In genomic region chr11:74647966-74648365, GRCm38 (mm10) we compare ENCODE assay signal across 13 mouse cellular contexts. TPM values are rescaled to one million over a fixed set of nuclear protein-coding genes. Genes with fewer than 3 reads are reported as not detected.
DNase-seq lines count a peak whose midpoint lies in the region; ATAC-seq and TF ChIP-seq lines count a peak whose summit lies in the region.
"Had no signal": no experiment of that assay in that cellular context is flagged by ENCODE, and none has a peak within 500 bp of the region (broad histone marks: within the 10 kb centered on the region; RNA-seq: fewer than 3 reads in every experiment).

No protein-coding gene starts in this region.

- TF ChIP-seq POLR2A in MEL (IDR thresholded peaks at IDR 0.05; ENCODE audit: control insufficient read depth in 1 of 2, insufficient read depth in 1 of 2, low read depth in 1 of 2, low read length in 2 of 2, poor library complexity in 1 of 2), result no peak

- 80% methylated on average over 1 of the region's 1 CpGs for WGBS in hindbrain, embryonic 10.5 days
- 84% methylated on average over 1 of the region's 1 CpGs for WGBS in hindbrain, postnatal 0 days

- no peak for TF ChIP-seq CTCF in hindbrain, postnatal 0 days (IDR thresholded peaks at IDR 0.05; ENCODE audit: low read depth)
- no peak for TF ChIP-seq CTCF in MEL (IDR thresholded peaks at IDR 0.05 in 2 of 3, conservative IDR thresholded peaks at IDR 0.05 in 1 of 3; ENCODE audit: control insufficient read depth in 1 of 3, insufficient read depth in 1 of 3, low read depth in 2 of 3, low read length in 3 of 3, poor library complexity in 1 of 3, severe bottlenecking in 1 of 3)

- H3K4me1 ChIP-seq in hindbrain, embryonic 10.5 days (replicated peaks), result peaks cover 43% of the 10 kb centered on the region
- H3K4me1 ChIP-seq in hindbrain, postnatal 0 days (ENCODE audit: insufficient read depth, low read length), result peaks cover 22% of the 10 kb centered on the region
- H3K4me1 ChIP-seq in MEL (ENCODE audit: control insufficient read depth in 1 of 2, insufficient read depth in 2 of 2, low read length in 2 of 2), result peaks cover 10 to 43% of the 10 kb centered on the region in 2 experiments; a peak in 3 of 4 replicates

- no peak overlapping the region for H3K4me3 ChIP-seq in hindbrain, embryonic 10.5 days
- no peak overlapping the region for H3K4me3 ChIP-seq in hindbrain, postnatal 0 days (ENCODE audit: low read length)
- no peak overlapping the region for H3K4me3 ChIP-seq in MEL (ENCODE audit: control insufficient read depth in 1 of 2, insufficient read depth in 1 of 2, low read depth in 2 of 2, low read length in 2 of 2)

- no peak for ATAC-seq in hindbrain, postnatal 0 days
- ATAC-seq in granulocyte monocyte progenitor cell, adult 5-6 weeks (replicated peaks; ENCODE audit: poor library complexity, severe bottlenecking), result peak; percentile 67
- peak; percentile 67 for ATAC-seq in monocyte, adult 5-6 weeks (replicated peaks; ENCODE audit: insufficient number of reproducible peaks, low FRiP score, low TSS enrichment, poor library complexity, severe bottlenecking)

- peaks cover 37% of the 10 kb centered on the region for H3K79me2 ChIP-seq in MEL (ENCODE audit: control insufficient read depth, insufficient read depth, low read length, poor library complexity)

- H3K36me3 ChIP-seq in hindbrain, embryonic 10.5 days, result no peaks in the 10 kb centered on the region
- H3K36me3 ChIP-seq in hindbrain, postnatal 0 days (ENCODE audit: insufficient read depth, low read length), result no peaks in the 10 kb centered on the region
- peaks cover 0 to 30% of the 10 kb centered on the region in 2 experiments; a peak in 3 of 4 replicates for H3K36me3 ChIP-seq in MEL (ENCODE audit: control insufficient read depth in 1 of 2, insufficient read depth in 2 of 2, low read length in 2 of 2)
- H3K36me3 ChIP-seq: hindbrain, embryonic 13.5 days; midbrain, embryonic 12.5 days had no signal

- no peak for TF ChIP-seq RAD21 in MEL (IDR thresholded peaks at IDR 0.05; ENCODE audit: low read depth, low read length)

- no peaks in the 10 kb centered on the region for H3K9me3 ChIP-seq in hindbrain, embryonic 10.5 days
- no peaks in the 10 kb centered on the region for H3K9me3 ChIP-seq in hindbrain, postnatal 0 days (ENCODE audit: low read length)
- no peaks in the 10 kb centered on the region for H3K9me3 ChIP-seq in MEL (replicated peaks; ENCODE audit: insufficient read depth, low read length)
- H3K9me3 ChIP-seq: hindbrain, embryonic 13.5 days; midbrain, embryonic 12.5 days had no signal

- peaks cover 6% of the 10 kb centered on the region; the same call in 1 of the 2 replicates for H3K27me3 ChIP-seq in hindbrain, embryonic 10.5 days (ENCODE audit: insufficient read depth, poor library complexity, severe bottlenecking)
- H3K27me3 ChIP-seq in hindbrain, postnatal 0 days (ENCODE audit: insufficient read depth, low read length), result no peaks in the 10 kb centered on the region
- H3K27me3 ChIP-seq in MEL (ENCODE audit: control insufficient read depth in 1 of 2, insufficient read depth in 2 of 2, low read length in 2 of 2), result no peaks in the 10 kb centered on the region
- H3K27me3 ChIP-seq: hindbrain, embryonic 13.5 days; midbrain, embryonic 12.5 days had no signal

- DNase-seq in hindbrain, embryonic 10.5 days (ENCODE audit: low spot score), result no peak
- DNase-seq in hindbrain, postnatal 0 days (ENCODE audit: low spot score), result no peak
- DNase-seq in MEL (ENCODE audit: low read depth, low spot score), result peak; percentile 73
- no peak for DNase-seq in right cerebral cortex, postnatal 25 days
- DNase-seq in B cell, adult 2 months, result no peak
- no peak for DNase-seq in cerebellum, postnatal 14 days
- DNase-seq: cerebellum, adult 2 months; kidney, postnatal 25 days; left cerebral cortex, postnatal 4 days had no signal

- TF ChIP-seq EP300 in MEL (IDR thresholded peaks at IDR 0.05; ENCODE audit: low read depth in 1 of 2, low read length in 2 of 2), result peak in 1 of 2 experiments; percentile 33; a peak in 1 of 4 replicates

- no peak overlapping the region for H3K9ac ChIP-seq in hindbrain, postnatal 0 days (replicated peaks; ENCODE audit: low read length)
- peak overlapping the region; percentile 54 for H3K9ac ChIP-seq in MEL (ENCODE audit: control insufficient read depth, low read depth, low read length, poor library complexity, severe bottlenecking)

- no peak overlapping the region for H3K4me2 ChIP-seq in hindbrain, postnatal 0 days (ENCODE audit: low read depth, low read length)

- peak overlapping the region; percentile 90; the same call in 1 of the 2 replicates for H3K27ac ChIP-seq in hindbrain, embryonic 10.5 days
- H3K27ac ChIP-seq in hindbrain, postnatal 0 days, result no peak overlapping the region; the same call in 1 of the 2 replicates
- peak overlapping the region; percentile 70 for H3K27ac ChIP-seq in MEL (ENCODE audit: control insufficient read depth, low read depth, low read length)

TF ChIP-seq in MEL, 35 proteins besides CTCF, POLR2A, EP300 and RAD21:
- peak; percentile 67 for TF ChIP-seq MXI1 (IDR thresholded peaks at IDR 0.05; ENCODE audit: low read depth, low read length)
- TF ChIP-seq ZMIZ1 (IDR thresholded peaks at IDR 0.05; ENCODE audit: low read depth, low read length), result no peak
- TF ChIP-seq USF1 (IDR thresholded peaks at IDR 0.05; ENCODE audit: low read depth, low read length), result 0 out of 2 replicates have a peak, but pooled peaks have one; percentile 13
- peak; percentile 67 for TF ChIP-seq MYC (IDR thresholded peaks at IDR 0.05; ENCODE audit: low read depth, low read length)
- no peak for TF ChIP-seq UBTF (IDR thresholded peaks at IDR 0.05; ENCODE audit: borderline replicate concordance, insufficient read depth, low read depth, low read length)
- TF ChIP-seq MAX (IDR thresholded peaks at IDR 0.05; ENCODE audit: low read length), result 0 out of 2 replicates have a peak, but pooled peaks have one; percentile 21
- no peak for TF ChIP-seq JUND (IDR thresholded peaks at IDR 0.05; ENCODE audit: low read depth, low read length)
- no peak for TF ChIP-seq MAFK (IDR thresholded peaks at IDR 0.05; ENCODE audit: borderline replicate concordance, low read depth, low read length)
- TF ChIP-seq TCF12 (IDR thresholded peaks at IDR 0.05; ENCODE audit: low read depth, low read length), result no peak
- no peak for TF ChIP-seq ZKSCAN1 (IDR thresholded peaks at IDR 0.05; ENCODE audit: low read depth, low read length)
- 0 out of 2 replicates have a peak, but pooled peaks have one; percentile 23 for TF ChIP-seq ETS1 (IDR thresholded peaks at IDR 0.05; ENCODE audit: low read depth, low read length)

RNA-seq across cellular contexts. Expression of gene Cluh, which starts 1.3 kb away (rescaled TPM):
- 24.7 and 26.4 TPM in 2 replicates for polyA plus RNA-seq in hindbrain, embryonic 10.5 days (2016; fragmentation: Nextera tagmentation; extraction: Ambion mirVana)
- 87.1 and 132 TPM in 2 replicates for total RNA-seq in hindbrain, postnatal 0 days (2014; rRNA removed)
- 18.7 and 21.3 TPM in 2 replicates for polyA plus RNA-seq in hindbrain, postnatal 0 days (2015; fragmentation: Nextera tagmentation; extraction: Ambion mirVana)
- 107 and 115 TPM in 2 replicates for total RNA-seq in MEL (2012; rRNA removed)
- 100 to 1,000 TPM in 1 of 2 experiments, 10 to 100 TPM in 1; 53.8 to 135 TPM for polyA plus RNA-seq in MEL (2012; ENCODE audit: insufficient read depth in 1 of 2, insufficient read length in 2 of 2, low read depth in 1 of 2, low replicate concordance in 2 of 2, missing spikeins in 1 of 2)
- total RNA-seq in granulocyte monocyte progenitor cell, adult 5-6 weeks (2014; fragmentation: Nextera tagmentation), result 63.8 and 74.4 TPM in 2 replicates
- 32.1 and 35.3 TPM in 2 replicates for total RNA-seq in granulocyte monocyte progenitor cell, adult 5-6 weeks (2017)
- total RNA-seq in monocyte, adult 5-6 weeks (2017), result 13.9 to 24.2 TPM (median 16.7 TPM) in 3 replicates

RNA-seq across cellular contexts. Expression of gene Ccdc92b, which starts 28.6 kb away (rescaled TPM):
- polyA plus RNA-seq in hindbrain, embryonic 10.5 days (2016; fragmentation: Nextera tagmentation; extraction: Ambion mirVana), result 0.61 and 1.2 TPM in 2 replicates
- 16.8 and 19.5 TPM in 2 replicates for total RNA-seq in hindbrain, postnatal 0 days (2014; rRNA removed)
- polyA plus RNA-seq in hindbrain, postnatal 0 days (2015; fragmentation: Nextera tagmentation; extraction: Ambion mirVana), result 3.4 TPM in 2 replicates
- total RNA-seq in MEL (2012; rRNA removed), result 0.12 and 0.13 TPM in 2 replicates
- 1 to 10 TPM in 1 of 2 experiments, not detected in 1; 1.3 TPM for polyA plus RNA-seq in MEL (2012; ENCODE audit: insufficient read depth in 1 of 2, insufficient read length in 2 of 2, low read depth in 1 of 2, low replicate concordance in 2 of 2, missing spikeins in 1 of 2)
- total RNA-seq in granulocyte monocyte progenitor cell, adult 5-6 weeks (2014; fragmentation: Nextera tagmentation), result not detected in 2 replicates
- total RNA-seq in granulocyte monocyte progenitor cell, adult 5-6 weeks (2017), result not detected in 2 replicates
- total RNA-seq in monocyte, adult 5-6 weeks (2017), result not detected in 3 replicates

RNA-seq across cellular contexts. Expression of gene Rap1gap2, which starts 37.3 kb away (rescaled TPM):
- 1.5 and 1.6 TPM in 2 replicates for polyA plus RNA-seq in hindbrain, embryonic 10.5 days (2016; fragmentation: Nextera tagmentation; extraction: Ambion mirVana)
- total RNA-seq in hindbrain, postnatal 0 days (2014; rRNA removed), result 48.5 and 55.5 TPM in 2 replicates
- polyA plus RNA-seq in hindbrain, postnatal 0 days (2015; fragmentation: Nextera tagmentation; extraction: Ambion mirVana), result 9.9 and 11.1 TPM in 2 replicates
- 10.1 and 13.2 TPM in 2 replicates for total RNA-seq in MEL (2012; rRNA removed)
- polyA plus RNA-seq in MEL (2012; ENCODE audit: insufficient read depth in 1 of 2, insufficient read length in 2 of 2, low read depth in 1 of 2, low replicate concordance in 2 of 2, missing spikeins in 1 of 2), result 1 to 10 TPM in 1 of 2 experiments, not detected in 1; 5.8 TPM
- total RNA-seq in granulocyte monocyte progenitor cell, adult 5-6 weeks (2014; fragmentation: Nextera tagmentation), result 1.1 and 3.2 TPM in 2 replicates
- total RNA-seq in granulocyte monocyte progenitor cell, adult 5-6 weeks (2017), result 0.78 and 0.82 TPM in 2 replicates
- 186 to 201 TPM (median 194 TPM) in 3 replicates for total RNA-seq in monocyte, adult 5-6 weeks (2017)

Comparison
In these comparisons a context has a peak if more than half of its experiments do, and no peak if none do; other contexts are left out.
1. RNA of gene Ccdc92b, which starts 28.6 kb away (total RNA-seq): 16.8 to 19.5 TPM in hindbrain, postnatal 0 days; 0.12 to 0.13 TPM in MEL, not detected in granulocyte monocyte progenitor cell, adult 5-6 weeks and not detected in monocyte, adult 5-6 weeks; every median in the first group is over 10 times any median in the second.